Mouse (Mus musculus) bone marrow, adult 2 months (tissue): ENCODE data around the gene Psap. TPM values are rescaled to one million over a fixed set of nuclear protein-coding genes. Genes with fewer than 3 reads are reported as not detected.

Experiments used
- H3K27ac ChIP-seq: fragments of 200-500 bp; 2 replicates; pipeline ENCODE4 v1.5.1; 2012; ENCODE audit warnings: low read depth, mild to moderate bottlenecking, control low read depth, inconsistent platforms, low read length; ENCODE audit not compliant: control insufficient read depth, poor library complexity, insufficient read depth
- H3K4me1 ChIP-seq: fragments of 200-500 bp; 2 replicates; pipeline ENCODE4 v1.6.1; 2011; ENCODE audit warnings: low read length; ENCODE audit not compliant: control insufficient read depth, insufficient read depth
- H3K4me3 ChIP-seq: fragments of 200-500 bp; replicated peaks from 2 replicates; pipeline ENCODE3; 2011; ENCODE audit warnings: mild to moderate bottlenecking, low read depth, low read length, control low read depth; ENCODE audit not compliant: control insufficient read depth
- CTCF ChIP-seq: fragments of 200-500 bp; IDR thresholded peaks from 2 replicates; pipeline ENCODE4 v1.5.1; 2011; ENCODE audit warnings: low read length, control low read depth; ENCODE audit not compliant: control insufficient read depth, insufficient read depth
- POLR2A ChIP-seq: fragments of 200-500 bp; IDR thresholded peaks from 2 replicates; pipeline ENCODE4 v1.6.1; 2011; ENCODE audit warnings: low read depth, mild to moderate bottlenecking, control low read depth, low read length, borderline replicate concordance; ENCODE audit not compliant: control insufficient read depth
- WGBS: fragments of 180-500 bp; shearing (Covaris S2); methylation state at CpG from one replicate; pipeline ENCODE4 v1.1.7; 2018; 5-methylcytosine and 5-hydroxymethylcytosine counted together
- polyA plus RNA-seq: library from polyadenylated mRNA; stranded (reverse); fragments of >200 nt; gene quantifications from 2 replicates; pipeline ENCODE4 v1.2.4, GENCODE M21; 2011; ENCODE audit warnings: low replicate concordance; ENCODE audit not compliant: missing spikeins, insufficient read depth, insufficient read length

Gene Psap
- polyA plus RNA-seq, 1 experiment = 453 TPM

GRCm38 (mm10) chr10:60303419-60303818, 26.0 kb downstream of the Psap start:
- no peaks in the 10 kb centered on the region for H3K4me1 ChIP-seq
- TF ChIP-seq POLR2A = no peak
- TF ChIP-seq CTCF = no peak
- WGBS = 91% methylated on average over 17 of the region's 17 CpGs
- no peak overlapping the region for H3K4me3 ChIP-seq
- H3K27ac ChIP-seq = no peak overlapping the region

GRCm38 (mm10) chr10:60304854-60305628, 27.6 kb downstream of the Psap start:
- 67% methylated on average over 15 of the region's 15 CpGs for WGBS
- H3K27ac ChIP-seq = no peak overlapping the region
- no peak overlapping the region for H3K4me3 ChIP-seq
- H3K4me1 ChIP-seq = no peaks in the 10 kb centered on the region
- TF ChIP-seq POLR2A (no peak), CTCF (peak; percentile 88)

- Histone ChIP-seq H3K4me3 (no peak overlapping the region), H3K27ac (no peak overlapping the region), H3K4me1 (no peaks in the 10 kb centered on the region)
- TF ChIP-seq POLR2A (no peak), CTCF (no peak)
- WGBS = 87% methylated on average over 13 of the region's 13 CpGs
These were observed 33.2 kb downstream of the Psap start for GRCm38 (mm10) chr10:60310629-60311028.

- H3K4me1 ChIP-seq = no peaks in the 10 kb centered on the region
- no peak overlapping the region for H3K4me3 ChIP-seq
- 78% methylated on average over 5 of the region's 5 CpGs for WGBS
- TF ChIP-seq CTCF (no peak), POLR2A (no peak)
- H3K27ac ChIP-seq = no peak overlapping the region
These were observed 36.2 kb downstream of the Psap start for GRCm38 (mm10) chr10:60313606-60314005.

GRCm38 (mm10) chr10:60316166-60316565, 38.7 kb downstream of the Psap start:
- H3K4me1 ChIP-seq = no peaks in the 10 kb centered on the region
- 62% methylated on average over 4 of the region's 4 CpGs for WGBS
- H3K27ac ChIP-seq = no peak overlapping the region
- TF ChIP-seq POLR2A (no peak), CTCF (no peak)
- no peak overlapping the region for H3K4me3 ChIP-seq

GRCm38 (mm10) chr10:60328963-60329650, 51.7 kb downstream of the Psap start:
- WGBS = 52% methylated on average over 11 of the region's 11 CpGs
- Histone ChIP-seq H3K4me3 (peak overlapping the region; percentile 22), H3K27ac (peak overlapping the region; percentile 41), H3K4me1 (peaks cover 1% of the 10 kb centered on the region; the same call in 1 of the 2 replicates)
- TF ChIP-seq POLR2A = no peak
- no peak for TF ChIP-seq CTCF

- Histone ChIP-seq H3K4me3 (no peak overlapping the region), H3K27ac (no peak overlapping the region), H3K4me1 (peaks cover 4% of the 10 kb centered on the region)
- WGBS = 75% methylated on average over 7 of the region's 7 CpGs
- TF ChIP-seq CTCF (no peak), POLR2A (no peak)
These were observed 57.2 kb downstream of the Psap start for GRCm38 (mm10) chr10:60334583-60334982.

- peaks cover 4% of the 10 kb centered on the region for H3K4me1 ChIP-seq
- H3K4me3 ChIP-seq = no peak overlapping the region
- TF ChIP-seq POLR2A (no peak), CTCF (no peak)
- no peak overlapping the region for H3K27ac ChIP-seq
- WGBS = 87% methylated on average over 4 of the region's 4 CpGs
These were observed 57.6 kb downstream of the Psap start for GRCm38 (mm10) chr10:60335021-60335420.
